Comparison of ENCODE assay signal across 35 mouse cellular contexts in genomic region chr15:67795578-67795977, GRCm38 (mm10).
"Had no signal": no experiment of that assay in that cellular context is flagged by ENCODE, and none has a peak within 500 bp of the region (broad histone marks: within the 10 kb centered on the region; RNA-seq: fewer than 3 reads in every experiment).

No protein-coding gene starts in this region.

- H3K9ac ChIP-seq: heart, embryonic 12.5 days; heart, embryonic 13.5 days; heart, embryonic 15.5 days; hindbrain, embryonic 12.5 days; hindbrain, embryonic 13.5 days; hindbrain, embryonic 14.5 days; hindbrain, embryonic 15.5 days; intestine, embryonic 15.5 days; kidney, embryonic 15.5 days had no signal

- H3K27me3 ChIP-seq: heart, embryonic 12.5 days; heart, embryonic 13.5 days; heart, embryonic 15.5 days; hindbrain, embryonic 12.5 days; hindbrain, embryonic 13.5 days; hindbrain, embryonic 15.5 days; intestine, embryonic 15.5 days; kidney, embryonic 15.5 days had no signal

- H3K4me1 ChIP-seq: heart, embryonic 10.5 days; heart, embryonic 12.5 days; heart, embryonic 13.5 days; heart, embryonic 15.5 days; hindbrain, embryonic 10.5 days; hindbrain, embryonic 12.5 days; hindbrain, embryonic 13.5 days; hindbrain, embryonic 15.5 days; intestine, embryonic 15.5 days had no signal

- H3K27ac ChIP-seq: heart, embryonic 10.5 days; heart, embryonic 13.5 days; heart, embryonic 15.5 days; hindbrain, embryonic 10.5 days; hindbrain, embryonic 12.5 days; hindbrain, embryonic 13.5 days; hindbrain, embryonic 14.5 days; hindbrain, embryonic 15.5 days; hindbrain, postnatal 0 days; intestine, embryonic 15.5 days; kidney, embryonic 15.5 days; kidney, postnatal 0 days; layer of hippocampus, adult 2 months had no signal

- ATAC-seq: hindbrain, embryonic 16.5 days; hindbrain, postnatal 0 days; inflammation-experienced regulatory T-cells, adult 6 months; intestine, embryonic 15.5 days; intestine, embryonic 16.5 days; intestine, postnatal 0 days had no signal

- H3K4me2 ChIP-seq: heart, embryonic 11.5 days; heart, embryonic 12.5 days; heart, embryonic 13.5 days; heart, embryonic 15.5 days; hindbrain, embryonic 12.5 days; hindbrain, embryonic 13.5 days; hindbrain, embryonic 14.5 days; hindbrain, embryonic 15.5 days; intestine, embryonic 15.5 days; kidney, embryonic 15.5 days had no signal

- H3K36me3 ChIP-seq: heart, embryonic 10.5 days; heart, embryonic 12.5 days; heart, embryonic 13.5 days; heart, embryonic 15.5 days; hindbrain, embryonic 10.5 days; hindbrain, embryonic 12.5 days; hindbrain, embryonic 13.5 days; hindbrain, embryonic 15.5 days; intestine, embryonic 15.5 days; kidney, embryonic 15.5 days had no signal

- H3K4me3 ChIP-seq: heart, embryonic 10.5 days; heart, embryonic 12.5 days; heart, embryonic 13.5 days; heart, embryonic 15.5 days; hindbrain, embryonic 10.5 days; hindbrain, embryonic 12.5 days; hindbrain, embryonic 13.5 days; hindbrain, embryonic 15.5 days; intestine, embryonic 15.5 days; kidney, embryonic 15.5 days; layer of hippocampus, adult 2 months had no signal

- H3K9me3 ChIP-seq: heart, embryonic 10.5 days; heart, embryonic 12.5 days; heart, embryonic 13.5 days; heart, embryonic 15.5 days; hindbrain, embryonic 10.5 days; hindbrain, embryonic 12.5 days; hindbrain, embryonic 13.5 days; hindbrain, embryonic 15.5 days; intestine, embryonic 15.5 days; kidney, embryonic 15.5 days had no signal

- DNase-seq: heart, postnatal 10 days; heart, postnatal 14 days; heart, postnatal 36 days; heart, postnatal 4 days; kidney, adult 11 months; kidney, adult 18-20 months; kidney, adult 2 months; kidney, adult 8-10 months; kidney, adult 9 months; kidney, postnatal 10 days; kidney, postnatal 14 days; kidney, postnatal 25 days; kidney, postnatal 36 days; kidney, postnatal 4 days; layer of hippocampus, adult 9-11 months; layer of hippocampus, postnatal 36 days had no signal
